Mouse (Mus musculus) fat pad, adult 2 months (tissue): ENCODE measurements around the gene Stard5.

ENCODE experiments used
- DNase-seq: peaks from one replicate; pipeline ENCODE4 v3.0.0-alpha.2; 2011; ENCODE audit warnings: low read depth, low spot score; ENCODE audit errors: extremely low read depth

The Stard5 gene

DNA sequence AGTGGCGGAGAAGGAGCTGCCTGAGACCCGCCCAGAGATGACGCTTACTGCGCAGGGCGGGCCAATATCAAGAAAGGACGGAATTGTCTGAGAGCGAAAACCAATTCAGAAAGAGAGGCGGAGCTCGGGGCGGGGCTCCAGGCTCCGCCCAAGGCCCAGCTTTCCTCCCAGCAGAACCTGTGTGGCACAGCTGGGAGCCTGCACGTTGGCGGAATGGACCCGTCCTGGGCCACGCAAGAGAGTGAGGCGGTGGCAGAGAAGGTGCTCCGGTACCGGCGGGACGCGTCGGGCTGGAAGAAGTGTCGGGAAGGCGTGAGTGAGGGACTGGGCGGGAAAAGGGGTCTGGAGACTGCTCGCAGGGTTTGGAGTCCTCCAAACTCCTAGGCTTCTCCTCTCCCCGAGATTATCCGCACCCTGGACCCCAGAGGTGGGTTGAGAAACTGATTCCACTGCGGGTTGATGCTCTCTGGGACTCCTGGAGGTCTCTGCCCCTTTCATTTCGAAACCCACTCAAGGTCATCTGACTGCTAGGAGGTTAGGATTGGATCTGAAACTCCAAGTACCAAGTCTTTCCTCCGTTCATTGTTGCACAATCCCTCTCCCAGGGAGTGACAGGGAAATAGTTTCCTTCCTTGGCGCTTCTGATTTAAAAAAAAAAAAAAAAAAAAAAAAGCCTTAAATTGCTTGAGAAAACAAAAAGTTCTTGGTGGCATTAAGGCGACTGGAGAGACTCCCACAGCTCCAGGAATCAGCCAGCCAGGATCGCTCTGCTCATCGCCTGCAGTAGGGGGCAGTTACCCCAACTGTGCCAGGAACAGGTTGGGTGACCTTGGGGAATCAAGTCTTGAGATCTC, at the start of gene Stard5:
Stard5 (plus strand) TSS at position 132 of the 854 bp plus-strand sequence.
- DNase-seq, result no peak

DNA sequence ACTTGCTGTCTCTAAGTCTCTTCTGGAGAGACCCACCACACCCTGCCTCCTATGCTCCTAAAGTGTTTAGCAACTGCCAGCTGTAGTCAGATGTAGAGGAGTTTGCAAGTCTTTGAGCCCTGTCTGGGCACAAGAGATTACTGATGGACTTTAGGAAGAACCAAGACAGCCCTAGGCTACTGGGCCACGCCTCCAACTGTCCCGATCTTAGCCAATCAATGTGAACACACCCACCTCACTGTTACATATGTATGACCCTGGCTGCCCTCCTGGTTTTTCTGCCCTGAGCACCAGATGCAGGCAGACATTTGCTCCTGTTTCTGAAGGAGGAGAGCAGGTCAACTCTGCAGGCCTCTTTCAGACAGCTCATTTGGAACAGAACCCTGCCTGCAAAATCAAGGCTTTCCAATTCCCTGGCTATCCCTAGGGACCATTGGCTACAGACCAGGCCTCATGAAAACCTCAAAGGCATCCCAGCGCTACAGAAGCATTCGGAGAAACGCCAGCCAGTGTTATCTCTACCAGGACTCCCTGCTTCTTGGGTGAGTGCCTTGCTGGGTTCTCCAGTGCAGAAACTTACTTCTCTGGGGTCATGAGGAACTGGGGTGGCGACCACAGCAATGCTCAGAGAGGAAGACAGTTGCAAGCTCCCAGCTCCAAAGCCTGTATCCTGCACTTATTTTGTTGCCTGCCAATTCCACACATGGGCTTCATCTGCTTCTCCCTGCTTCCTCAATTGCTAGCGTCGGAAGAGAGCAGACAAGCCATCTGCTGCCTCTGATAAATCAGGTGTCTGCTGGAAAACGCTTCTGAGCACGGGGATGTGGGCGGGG, 46.9 kb upstream of the Stard5 start, which contains the start of gene Tmc3:
Tmc3 (plus strand) TSS at position 289 of the 833 bp plus-strand sequence.
- DNase-seq, result peak; percentile 59

DNA sequence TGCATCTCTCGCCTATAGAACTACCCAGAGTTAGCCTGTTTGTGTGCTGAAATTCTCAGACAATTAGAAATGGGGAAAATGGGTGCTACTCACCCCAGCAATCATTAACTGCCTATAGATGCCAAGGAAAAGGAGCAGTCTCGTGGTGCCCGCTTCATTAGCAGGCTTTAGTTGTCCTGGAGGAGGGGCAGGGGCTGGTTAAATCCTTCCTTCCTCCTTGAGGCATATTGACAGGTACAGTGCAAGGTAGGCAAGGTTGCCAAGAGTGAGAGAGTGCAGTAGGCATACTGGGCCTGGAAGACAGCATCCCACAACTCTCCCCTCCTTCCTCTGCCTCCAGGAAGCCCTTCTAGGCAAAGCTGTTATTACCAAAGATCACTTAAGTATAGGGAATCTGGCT, 37.7 kb upstream of the Stard5 start:
- no peak for DNase-seq

DNA sequence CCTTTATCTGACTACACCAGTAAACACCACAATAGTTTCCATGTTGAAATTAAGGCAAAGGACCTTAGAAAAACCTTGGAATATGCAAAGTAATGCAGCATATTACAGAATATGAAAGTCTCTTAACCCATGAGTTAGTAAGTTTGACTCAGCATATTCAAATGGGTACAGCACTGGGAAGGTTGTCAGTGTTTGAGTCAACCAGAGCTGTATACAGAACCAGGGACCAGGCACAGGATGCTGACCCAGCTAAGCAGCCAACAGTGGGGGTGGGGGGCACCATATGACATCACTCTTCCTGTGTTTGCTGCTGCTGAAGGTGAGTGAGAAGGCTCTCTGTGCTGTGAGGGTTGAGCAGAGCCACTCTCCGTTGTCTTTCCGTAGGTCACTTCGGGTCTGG, 34.7 kb upstream of the Stard5 start:
- DNase-seq, result no peak

DNA sequence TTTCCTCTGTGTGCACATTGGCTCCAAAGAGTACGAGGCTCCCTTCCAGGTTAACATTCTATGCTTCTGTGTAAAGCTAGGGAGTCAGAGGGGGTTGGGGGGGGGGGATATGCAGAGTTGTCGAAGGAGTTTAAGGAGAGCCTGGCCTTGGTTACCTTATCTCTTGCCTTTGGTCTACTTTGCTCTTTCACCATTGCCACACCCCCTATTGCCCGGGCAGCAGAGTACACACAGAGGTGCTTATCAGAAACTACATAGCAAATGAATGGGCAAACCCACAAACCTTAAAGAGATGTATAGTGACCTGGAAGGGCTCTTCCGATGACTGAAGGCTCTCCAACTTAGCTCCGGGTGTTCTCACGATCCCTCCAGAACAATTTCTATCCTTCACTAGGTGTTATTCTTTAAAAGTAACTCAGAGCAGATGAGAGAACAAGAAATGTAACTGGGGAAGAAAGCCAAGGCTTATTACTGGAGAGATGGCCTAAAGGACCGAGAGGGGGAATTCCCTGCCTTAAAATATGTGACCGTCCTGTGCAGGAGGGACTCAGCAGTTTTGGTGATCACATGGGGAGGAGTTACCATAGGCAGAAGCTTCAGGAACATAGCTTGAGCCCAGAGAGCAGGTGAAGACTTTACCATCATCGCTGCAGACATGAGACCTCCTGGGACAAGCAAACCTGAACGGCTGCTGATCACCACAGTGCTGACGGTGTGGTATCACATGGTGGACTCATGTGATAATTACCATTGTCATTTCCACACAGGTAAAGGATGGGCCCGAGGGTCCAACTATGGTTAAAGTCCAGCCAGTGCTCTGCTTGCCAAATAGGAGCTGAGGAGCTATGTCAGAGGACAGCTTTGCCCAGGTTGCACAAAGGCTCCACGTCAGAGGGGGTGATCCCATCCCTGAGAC, 32.5 kb upstream of the Stard5 start:
- DNase-seq, result no peak

DNA sequence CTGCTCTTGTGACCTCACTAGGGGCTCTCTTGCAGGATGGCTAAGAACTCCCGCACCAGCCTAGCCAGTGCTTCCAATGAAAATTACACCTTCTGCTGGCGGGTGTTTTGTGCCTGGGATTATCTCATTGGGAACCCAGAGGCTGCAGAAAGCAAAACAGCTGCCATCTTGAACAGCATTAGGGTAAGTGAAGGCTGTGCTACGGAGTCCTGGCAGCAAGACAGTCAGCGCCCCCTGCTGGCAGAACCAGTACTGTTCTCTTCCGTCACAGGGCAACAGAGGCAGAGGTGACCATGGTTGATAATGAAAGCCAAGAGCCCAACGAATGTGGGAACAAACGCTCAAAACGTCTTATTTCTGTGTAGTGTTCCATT, 31.9 kb upstream of the Stard5 start:
- no peak for DNase-seq

DNA sequence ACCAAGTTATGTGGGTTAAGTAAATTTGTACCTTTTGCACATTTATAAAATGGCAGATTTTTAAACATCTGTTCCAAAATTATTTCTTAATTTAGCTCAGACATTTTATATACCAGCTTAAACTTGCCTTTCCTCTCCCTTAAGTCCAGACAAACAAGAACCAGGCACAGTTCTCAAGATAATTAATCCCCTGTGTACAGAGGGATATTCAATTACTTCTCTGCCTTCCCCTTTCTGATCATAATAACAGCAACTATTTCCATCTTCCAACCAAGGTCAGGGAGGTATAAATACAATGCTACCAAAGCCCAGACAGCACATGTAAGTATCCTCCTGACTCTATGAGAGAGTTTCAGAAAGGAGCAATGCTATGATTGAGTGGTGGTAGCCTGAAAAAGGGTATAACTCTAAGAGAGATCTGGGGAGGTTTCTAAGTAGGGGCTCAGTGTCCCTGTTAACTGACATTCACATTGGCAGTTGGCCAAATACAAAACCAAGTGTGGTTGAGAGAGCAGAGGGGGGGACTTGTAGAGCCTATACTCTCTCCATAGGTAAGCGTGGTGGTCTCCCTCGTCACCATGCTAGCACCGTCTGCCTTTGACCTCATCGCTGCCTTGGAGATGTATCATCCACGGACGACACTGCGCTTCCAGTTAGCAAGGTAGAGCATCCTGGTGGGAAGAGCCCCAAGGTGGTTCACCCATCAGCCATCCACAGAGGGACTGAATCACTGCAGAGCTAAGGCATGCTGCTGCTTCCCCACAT, 27.4 kb upstream of the Stard5 start:
- DNase-seq, result no peak

DNA sequence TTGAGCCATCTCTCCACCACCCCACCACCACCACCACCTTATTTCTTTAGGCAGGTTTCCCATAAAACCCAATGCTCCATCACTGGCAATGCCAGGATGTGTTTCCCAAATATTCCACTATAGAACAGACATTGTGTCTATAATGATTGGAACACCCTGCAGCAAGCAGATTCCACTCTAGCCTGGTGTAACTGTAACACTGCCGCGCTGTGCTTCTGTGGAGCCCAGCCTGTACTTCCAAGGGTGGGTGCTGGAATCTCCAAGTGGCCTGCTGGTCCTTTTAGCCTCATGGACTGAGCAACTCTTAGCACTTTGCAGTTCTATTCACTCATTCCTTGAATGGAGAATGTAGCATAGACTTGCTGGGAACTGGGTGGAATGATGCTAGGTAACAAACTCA, 25.0 kb upstream of the Stard5 start:
- no peak for DNase-seq

DNA sequence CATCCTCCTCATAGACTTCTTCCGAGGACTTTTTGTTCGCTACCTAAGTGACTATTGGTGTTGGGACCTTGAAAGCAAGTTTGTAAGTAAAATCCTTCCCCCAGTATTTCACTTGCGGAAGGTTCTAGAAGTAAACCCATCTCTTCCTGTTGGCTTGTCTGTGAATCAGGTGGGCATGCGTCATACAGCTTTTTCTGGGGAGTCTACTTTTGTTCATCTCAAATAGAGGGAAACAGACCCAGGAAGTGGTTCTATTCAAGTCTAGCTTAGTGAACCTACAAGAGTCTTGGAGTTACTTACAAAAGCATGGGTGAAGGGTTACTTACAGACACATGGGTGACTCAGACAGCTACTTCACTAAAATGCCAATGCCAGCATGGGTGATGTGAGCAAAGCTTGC, 21.9 kb upstream of the Stard5 start:
- DNase-seq, result no peak

DNA sequence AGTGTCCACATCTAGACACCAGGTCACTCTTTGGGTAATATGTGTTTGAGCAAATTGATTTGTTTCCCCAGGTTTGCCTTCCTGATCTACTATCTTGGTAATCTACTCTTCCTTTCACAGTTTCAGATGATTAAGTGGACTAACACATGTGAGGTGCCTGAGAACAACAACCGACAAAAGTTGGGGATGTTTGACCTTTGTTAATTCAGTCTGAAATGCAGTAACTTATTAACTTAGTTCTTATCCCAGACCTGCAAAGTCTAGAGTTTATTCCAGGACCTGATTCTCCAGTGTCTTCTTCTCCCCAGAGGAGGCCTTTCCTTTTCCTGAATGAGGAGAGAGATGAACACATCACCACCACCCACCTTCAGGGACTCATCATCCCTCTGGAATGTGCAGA, 19.9 kb upstream of the Stard5 start:
- DNase-seq, result no peak

DNA sequence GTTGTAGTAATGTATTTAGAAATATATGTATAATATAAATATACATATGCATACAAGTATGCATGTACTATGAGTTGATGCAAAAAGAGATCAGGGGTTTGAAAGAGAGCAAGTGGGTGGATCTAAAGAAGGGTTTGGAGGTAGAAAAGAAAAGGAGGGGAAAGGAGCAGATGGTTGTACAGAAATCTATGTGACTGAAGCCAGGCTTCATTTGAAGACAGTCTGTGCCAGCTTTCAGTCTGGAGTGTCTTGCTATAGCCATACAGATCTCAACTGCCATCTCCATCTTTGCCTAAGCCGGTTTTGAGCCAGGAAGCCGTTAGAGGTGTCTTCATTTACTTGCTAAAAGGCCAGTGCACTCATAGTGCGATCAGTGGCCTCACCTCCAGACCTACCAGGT, 16.5 kb upstream of the Stard5 start:
- DNase-seq, result no peak

DNA sequence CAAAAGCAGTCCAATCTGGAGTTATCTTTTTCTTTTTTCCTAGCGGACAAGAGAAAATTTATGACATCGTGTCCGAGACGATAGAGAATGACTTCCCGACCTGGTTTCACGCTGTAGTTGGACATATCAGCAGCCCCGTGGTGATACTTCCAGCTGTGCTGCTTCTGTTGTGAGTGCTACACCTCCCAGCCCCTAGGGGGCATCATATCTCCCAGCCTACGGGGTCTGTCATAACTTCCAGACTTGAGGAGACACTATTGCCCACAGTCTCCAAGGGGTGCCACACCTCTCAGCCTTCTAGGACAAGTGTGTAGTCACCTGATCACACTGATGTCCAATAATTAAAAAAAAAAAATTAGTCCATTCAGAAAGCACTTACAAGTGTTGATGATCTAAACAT, 15.9 kb upstream of the Stard5 start:
- no peak for DNase-seq

DNA sequence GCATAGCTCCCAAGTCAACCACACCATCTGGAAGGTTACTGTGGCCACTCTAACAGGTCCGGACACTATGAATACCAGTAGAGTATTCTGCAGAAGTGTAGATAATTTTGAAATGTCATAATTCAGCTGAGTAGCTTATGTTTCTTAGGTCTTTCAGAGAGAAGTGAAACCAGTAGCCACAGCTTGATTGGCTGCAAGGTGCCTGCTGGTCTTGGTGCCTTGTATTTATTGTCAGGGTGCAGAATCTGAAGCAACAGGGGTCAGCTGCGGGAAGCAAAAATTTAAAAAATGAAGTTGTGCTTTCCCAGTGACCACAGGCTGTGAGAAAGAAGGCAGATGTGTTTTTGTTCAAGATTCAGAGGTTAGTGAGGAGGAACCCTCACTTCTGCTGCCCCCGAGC, 15.5 kb upstream of the Stard5 start:
- no peak for DNase-seq

DNA sequence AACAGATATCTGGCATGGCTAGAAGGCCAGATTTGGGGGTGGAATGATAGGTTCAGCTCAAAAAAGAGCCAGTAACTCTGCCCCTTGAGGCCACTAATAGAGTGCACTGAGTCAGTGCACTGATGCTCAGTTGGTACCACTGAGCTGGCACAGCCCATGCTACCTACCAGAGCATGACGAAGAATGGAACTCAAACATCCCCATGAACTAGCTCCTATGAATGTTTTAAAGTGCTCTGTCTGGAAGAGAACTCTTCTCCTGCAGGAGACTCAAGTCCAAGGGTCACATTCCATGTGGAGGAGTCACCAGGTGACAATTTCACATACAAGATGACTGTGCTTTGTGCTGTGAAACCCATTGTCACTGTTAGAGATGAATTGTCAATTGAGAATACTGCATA, 13.1 kb upstream of the Stard5 start:
- DNase-seq, result no peak

DNA sequence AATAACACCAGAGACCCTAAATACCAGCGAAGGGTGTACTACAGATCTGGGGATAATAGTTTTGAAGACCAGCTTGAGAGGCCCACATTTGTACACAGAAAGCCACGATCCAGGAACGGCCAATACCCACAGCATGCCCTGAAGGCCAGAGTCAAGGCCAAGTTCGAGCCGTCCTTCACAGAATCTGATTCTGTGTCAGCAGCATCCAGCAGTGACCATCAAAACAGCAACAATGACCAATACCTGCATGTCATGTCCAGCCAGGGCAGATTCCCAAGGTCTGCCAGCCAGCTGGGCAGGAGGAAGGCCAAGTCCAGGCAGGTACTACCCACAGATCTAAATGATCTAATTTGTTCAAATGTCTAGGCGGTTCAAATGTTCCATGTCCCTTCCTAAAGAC, 9.2 kb upstream of the Stard5 start:
- no peak for DNase-seq

DNA sequence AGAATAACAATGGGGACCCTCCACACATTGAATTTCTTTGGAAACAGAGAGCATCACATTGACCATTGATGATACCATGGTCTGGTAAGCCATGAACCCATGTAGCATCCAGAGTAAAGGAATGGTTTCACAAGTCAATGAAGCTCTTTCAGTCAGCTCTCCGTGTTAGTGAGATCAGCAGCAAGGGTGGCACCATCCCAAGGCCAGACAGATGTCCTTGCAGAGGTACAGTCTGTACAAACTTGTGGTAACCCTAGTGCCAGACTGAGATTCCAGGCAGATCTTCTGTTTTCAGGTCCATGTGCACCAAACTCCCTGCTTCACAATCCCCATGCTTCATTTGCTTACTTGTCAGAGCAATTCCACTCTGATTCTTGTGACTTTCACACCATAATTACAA, 7.7 kb upstream of the Stard5 start:
- no peak for DNase-seq

DNA sequence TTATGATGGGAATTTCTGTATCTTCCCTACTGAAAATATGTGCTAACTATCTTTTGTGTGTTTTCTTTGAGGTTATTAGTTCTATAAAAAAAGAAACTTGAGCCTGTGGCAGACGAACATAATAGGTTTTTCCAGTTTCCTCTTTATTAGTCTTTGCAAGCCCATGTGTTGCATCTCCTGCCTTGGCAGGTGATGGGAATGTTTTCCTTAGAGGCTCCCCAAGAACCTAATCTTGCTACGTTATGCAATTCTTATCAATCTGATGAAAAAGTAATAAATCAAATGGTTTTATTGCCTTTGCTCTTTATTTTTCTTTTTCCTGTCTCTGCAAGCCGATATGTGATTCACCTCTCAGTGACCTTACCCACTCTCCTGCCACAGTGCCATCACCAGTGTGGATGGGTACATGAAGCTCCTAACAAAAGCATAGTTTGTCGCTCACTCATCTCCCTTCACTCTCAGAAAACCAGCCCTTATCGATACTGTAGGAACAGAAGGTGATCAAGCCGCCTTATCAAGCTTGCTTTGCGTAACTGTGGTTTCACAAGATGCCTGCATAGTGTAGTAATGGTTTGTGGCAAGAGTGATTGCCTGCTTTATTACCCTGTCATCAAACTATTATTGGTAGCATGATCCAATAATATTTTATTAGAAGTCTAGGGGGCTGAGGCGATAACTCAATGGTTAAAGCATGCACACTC, 5.1 kb upstream of the Stard5 start:
- no peak for DNase-seq

DNA sequence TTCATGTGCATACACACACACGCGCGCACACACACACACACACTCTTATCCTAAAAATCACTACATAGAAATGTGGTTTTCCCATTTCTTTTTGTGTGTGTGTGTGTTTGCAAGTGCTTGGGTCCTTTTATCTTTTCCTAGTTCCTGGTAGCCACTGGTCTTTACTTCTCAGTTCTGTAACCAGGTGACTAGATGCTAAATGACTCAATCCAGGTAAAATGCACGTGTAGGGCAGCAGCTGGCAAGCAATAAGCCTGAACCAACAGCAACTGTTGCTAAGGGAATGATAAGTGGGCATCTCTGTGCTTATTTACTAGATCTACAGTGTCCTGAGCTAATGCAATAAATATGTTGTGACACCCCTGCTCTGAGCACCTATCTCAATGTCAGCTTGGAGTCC, 4.4 kb upstream of the Stard5 start:
- no peak for DNase-seq

DNA sequence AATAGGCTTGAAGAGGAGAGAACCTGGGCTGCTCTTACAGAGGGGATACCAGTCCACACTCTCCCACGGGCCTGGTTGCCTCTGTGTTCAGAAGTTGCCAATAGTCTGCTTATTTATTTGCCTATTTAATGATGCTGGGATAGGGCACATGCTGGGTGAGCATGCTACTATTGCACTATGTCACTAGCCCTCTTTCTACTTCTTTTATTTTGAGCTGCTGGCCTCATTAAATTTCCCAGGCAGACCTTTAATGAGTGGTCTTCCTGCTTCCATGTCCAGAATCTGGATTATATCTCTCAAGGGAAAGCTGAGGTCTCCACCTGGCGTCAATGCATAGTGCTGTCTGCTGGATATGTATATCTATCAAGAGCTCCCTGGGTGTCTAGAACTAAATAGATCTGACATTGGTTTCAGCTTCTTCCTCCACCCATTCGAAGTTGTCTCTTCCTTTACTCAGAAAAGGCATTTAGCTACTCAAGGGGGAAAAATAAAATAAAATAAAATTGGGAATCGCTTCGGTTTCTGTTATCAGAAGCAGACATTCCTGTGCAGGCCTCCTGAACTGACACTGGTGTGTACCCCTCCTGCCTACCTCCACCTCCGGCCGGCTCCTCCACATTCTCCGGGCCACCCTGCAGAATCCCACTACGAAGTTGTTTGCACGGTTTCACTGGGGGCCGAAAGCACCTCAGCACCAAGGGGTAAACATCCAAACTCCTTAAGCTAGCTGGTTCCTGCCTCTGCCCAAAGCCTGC, 509 bp upstream of the Stard5 start:
- no peak for DNase-seq
